Mouse (Mus musculus) C2C12 (cell line): Measurements from ENCODE around the gene Dhcr24.

Experiments
- CTCF ChIP-seq: IDR thresholded peaks from one replicate; pipeline ENCODE4 v1.5.1; 2011; ENCODE audit not compliant: control insufficient read depth, insufficient read depth, insufficient read length
- MAX ChIP-seq: IDR thresholded peaks from one replicate; pipeline ENCODE4 v1.6.1; 2011; ENCODE audit warnings: mild to moderate bottlenecking, control low read depth
- MYOD1 ChIP-seq: IDR thresholded peaks from one replicate; pipeline ENCODE4 v1.6.1; 2011; ENCODE audit warnings: low read depth; ENCODE audit not compliant: control insufficient read depth, insufficient read length
- USF1 ChIP-seq: IDR thresholded peaks from one replicate; pipeline ENCODE4 v1.6.1; 2011; ENCODE audit warnings: low read depth, mild to moderate bottlenecking, control low read depth, moderate library complexity

GRCm38 (mm10) chr4:106584665-106585064 is 23.8 kb downstream of the Dhcr24 start:
- TF ChIP-seq CTCF (no peak), MAX (no peak), MYOD1 (no peak), USF1 (no peak)
